Mouse (Mus musculus) cerebellum, adult 2 months (tissue): ENCODE data around the gene Spint4.

Source experiments
- CTCF ChIP-seq: fragments of 200-500 bp; IDR thresholded peaks from 2 replicates; pipeline ENCODE4 v1.5.1; 2011; ENCODE audit warnings: low read depth, mild to moderate bottlenecking, control low read depth, low read length, moderate library complexity, borderline replicate concordance; ENCODE audit not compliant: insufficient read depth
- POLR2A ChIP-seq: fragments of 200-500 bp; IDR thresholded peaks from 2 replicates; pipeline ENCODE4 v1.6.1; 2011; ENCODE audit warnings: low read length, control low read depth, borderline replicate concordance; ENCODE audit not compliant: insufficient read depth

- no peak for TF ChIP-seq CTCF
- no peak for TF ChIP-seq POLR2A
These were observed 33.4 kb downstream of the Spint4 start for GRCm38 (mm10) chr2:164731719-164732118.
